Mouse (Mus musculus) erythroblast, embryonic 14.5 days (primary cell): ENCODE results near the gene Rrbp1. TPM values are rescaled to one million over a fixed set of nuclear protein-coding genes. Genes with fewer than 3 reads are reported as not detected.
A peak's percentile ranks its signal among the peaks of the same experiment; 100 is the strongest.

Source experiments
- H3K27me3 ChIP-seq: 2 replicates; pipeline ENCODE4 v1.6.1; 2012; ENCODE audit warnings: inconsistent platforms; ENCODE audit not compliant: control insufficient read depth
- H3K36me3 ChIP-seq: 2 replicates; pipeline ENCODE4 v1.6.1; 2012; ENCODE audit warnings: mild to moderate bottlenecking, inconsistent platforms; ENCODE audit not compliant: control insufficient read depth
- H3K4me1 ChIP-seq: 2 replicates; pipeline ENCODE4 v1.6.1; 2012; ENCODE audit warnings: inconsistent platforms; ENCODE audit not compliant: control insufficient read depth
- H3K4me3 ChIP-seq: replicated peaks from 2 replicates; pipeline ENCODE3; 2012; ENCODE audit warnings: moderate library complexity, mild to moderate bottlenecking, inconsistent platforms
- H3K9me3 ChIP-seq: 2 replicates; pipeline ENCODE4 v1.6.1; 2012; ENCODE audit warnings: low read length, inconsistent platforms, mixed read lengths; ENCODE audit not compliant: control insufficient read depth
- GATA1 ChIP-seq: IDR thresholded peaks from 2 replicates; pipeline ENCODE4 v1.6.1; 2012; ENCODE audit warnings: low read length, inconsistent platforms, mixed read lengths
- TAL1 ChIP-seq: IDR thresholded peaks from 3 replicates; pipeline ENCODE4 v1.6.1; 2012; ENCODE audit warnings: low read length, inconsistent platforms, mixed read lengths
- polyA plus RNA-seq: library from polyadenylated mRNA; stranded (reverse); fragments of >175 nt; gene quantifications from 2 replicates; pipeline ENCODE4 v1.2.3, GENCODE M21; 2012

The Rrbp1 gene
- polyA plus RNA-seq, 1 experiment: 4.5 TPM

- Histone ChIP-seq H3K27me3 (no peaks in the 10 kb centered on the region), H3K4me3 (no peak overlapping the region), H3K4me1 (peaks cover 8% of the 10 kb centered on the region), H3K9me3 (no peaks in the 10 kb centered on the region), H3K36me3 (peaks cover 34% of the 10 kb centered on the region)
- TF ChIP-seq GATA1 (no peak), TAL1 (no peak)
Observed at GRCm38 (mm10) chr2:143988016-143988415, 23.0 kb downstream of the Rrbp1 start.

DNA sequence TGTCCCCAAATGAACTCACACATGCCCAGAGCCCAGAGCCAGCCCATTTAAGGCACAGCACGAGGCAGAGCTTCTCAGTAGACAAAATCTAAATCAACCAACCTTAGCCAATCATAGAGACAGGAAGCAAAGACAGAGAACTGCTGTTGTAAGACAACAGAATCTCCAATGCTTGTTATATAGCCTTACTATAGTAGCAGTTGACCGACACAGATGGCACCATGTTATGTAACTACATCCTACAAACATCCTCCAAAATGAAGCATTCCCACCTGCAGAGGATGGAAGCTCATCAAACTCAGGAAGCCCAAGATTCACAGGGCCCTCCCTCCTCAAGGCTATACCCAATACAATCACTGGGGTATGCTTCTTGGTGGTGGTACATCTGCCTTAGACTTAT is 23.6 kb downstream of the Rrbp1 start:
- Histone ChIP-seq H3K36me3 (peaks cover 38% of the 10 kb centered on the region), H3K4me1 (peaks cover 10% of the 10 kb centered on the region), H3K4me3 (no peak overlapping the region), H3K27me3 (no peaks in the 10 kb centered on the region), H3K9me3 (no peaks in the 10 kb centered on the region)
- TF ChIP-seq GATA1: no peak
- no peak for TF ChIP-seq TAL1

DNA sequence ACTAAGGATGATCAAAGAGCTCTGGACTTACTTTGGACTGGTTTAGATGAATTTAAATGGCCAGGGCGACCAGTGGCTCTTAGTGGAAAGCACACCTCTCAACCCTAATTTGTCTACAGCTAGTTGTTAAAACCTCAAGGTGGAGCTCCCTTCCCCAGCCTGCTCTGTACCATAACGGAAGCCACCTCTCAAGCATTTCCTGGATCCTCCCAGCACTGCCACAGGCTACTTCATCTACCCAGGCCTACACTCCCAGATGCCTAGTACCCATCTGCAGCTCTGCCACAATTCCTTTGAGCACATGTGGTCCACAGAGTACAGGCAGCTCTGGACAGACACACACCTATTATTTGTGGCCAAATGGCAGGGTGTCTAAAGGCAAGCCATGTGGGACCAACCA is 27.6 kb downstream of the Rrbp1 start:
- peaks cover 33% of the 10 kb centered on the region for H3K4me1 ChIP-seq
- H3K36me3 ChIP-seq: peaks cover 55% of the 10 kb centered on the region

DNA sequence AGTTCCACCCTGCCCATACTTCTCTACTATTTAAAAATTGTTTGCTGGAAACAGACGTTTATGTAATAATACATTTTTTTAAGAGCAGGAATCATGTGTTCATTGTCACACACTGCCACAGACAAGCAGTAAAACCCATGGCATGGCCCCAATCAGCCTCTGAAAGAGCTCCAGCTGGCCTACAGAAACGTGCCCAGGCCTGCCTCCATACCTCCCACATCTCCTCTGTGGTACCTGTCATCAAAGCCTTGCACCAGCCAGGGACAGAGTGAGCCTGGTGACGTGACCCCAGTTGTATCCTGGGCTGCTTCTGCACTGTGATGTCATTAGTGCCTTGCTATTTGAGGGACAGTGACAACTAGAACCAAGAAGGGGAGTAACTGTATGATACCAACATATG is 28.2 kb downstream of the Rrbp1 start:
- Histone ChIP-seq H3K27me3 (no peaks in the 10 kb centered on the region), H3K4me1 (peaks cover 33% of the 10 kb centered on the region), H3K36me3 (peaks cover 53% of the 10 kb centered on the region), H3K9me3 (no peaks in the 10 kb centered on the region), H3K4me3 (no peak overlapping the region)
- TF ChIP-seq GATA1 (no peak), TAL1 (no peak)

More for the DNA sequence above, 27.6 kb downstream of the Rrbp1 start:
- TF ChIP-seq TAL1 (no peak), GATA1 (no peak)
- Histone ChIP-seq H3K4me3 (no peak overlapping the region), H3K27me3 (no peaks in the 10 kb centered on the region), H3K9me3 (no peaks in the 10 kb centered on the region)

GRCm38 (mm10) chr2:143982152-143982551 is 28.9 kb downstream of the Rrbp1 start:
- Histone ChIP-seq H3K36me3 (peaks cover 50% of the 10 kb centered on the region), H3K9me3 (no peaks in the 10 kb centered on the region), H3K4me3 (no peak overlapping the region), H3K4me1 (peaks cover 33% of the 10 kb centered on the region), H3K27me3 (no peaks in the 10 kb centered on the region)
- no peak for TF ChIP-seq GATA1
- TF ChIP-seq TAL1: no peak

DNA sequence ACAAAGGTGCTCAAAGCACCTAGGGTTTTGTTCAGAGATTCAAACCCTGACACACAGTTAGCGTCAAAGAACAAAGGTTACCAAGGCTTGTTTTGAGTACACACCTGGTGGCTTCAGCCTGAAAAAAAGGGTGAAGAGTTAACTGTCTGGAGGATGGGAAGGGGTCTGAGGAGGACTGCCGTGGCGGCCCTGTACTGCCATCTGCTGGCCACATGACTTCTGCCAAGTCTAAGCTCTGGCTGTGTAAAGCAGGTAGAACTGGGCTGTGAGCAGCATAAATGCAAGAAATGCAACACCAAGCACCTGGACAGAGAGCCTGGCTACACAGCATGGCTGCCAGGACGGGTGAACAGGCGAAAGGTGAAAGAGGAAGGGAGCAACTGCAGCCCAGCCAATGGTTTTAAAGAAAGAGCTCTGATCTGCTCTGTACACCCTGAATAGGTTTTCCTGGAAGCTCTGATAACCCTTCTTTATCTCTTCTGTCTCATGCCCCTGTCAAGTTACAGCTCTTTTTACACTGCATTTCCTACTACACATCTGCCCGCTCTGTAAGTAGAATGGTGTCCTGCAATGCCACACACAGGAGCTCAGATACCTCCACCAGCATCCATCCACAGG is 30.2 kb downstream of the Rrbp1 start:
- TF ChIP-seq GATA1: no peak
- no peak for TF ChIP-seq TAL1
- no peaks in the 10 kb centered on the region for H3K27me3 ChIP-seq
- H3K36me3 ChIP-seq: peaks cover 50% of the 10 kb centered on the region
- peaks cover 33% of the 10 kb centered on the region for H3K4me1 ChIP-seq
- peak overlapping the region; percentile 47 for H3K4me3 ChIP-seq
- H3K9me3 ChIP-seq: no peaks in the 10 kb centered on the region

- Histone ChIP-seq H3K4me1 (peaks cover 31% of the 10 kb centered on the region), H3K36me3 (peaks cover 41% of the 10 kb centered on the region)
- TF ChIP-seq GATA1 (no peak), TAL1 (no peak)
Observed at GRCm38 (mm10) chr2:143978444-143979147, 32.5 kb downstream of the Rrbp1 start.

DNA sequence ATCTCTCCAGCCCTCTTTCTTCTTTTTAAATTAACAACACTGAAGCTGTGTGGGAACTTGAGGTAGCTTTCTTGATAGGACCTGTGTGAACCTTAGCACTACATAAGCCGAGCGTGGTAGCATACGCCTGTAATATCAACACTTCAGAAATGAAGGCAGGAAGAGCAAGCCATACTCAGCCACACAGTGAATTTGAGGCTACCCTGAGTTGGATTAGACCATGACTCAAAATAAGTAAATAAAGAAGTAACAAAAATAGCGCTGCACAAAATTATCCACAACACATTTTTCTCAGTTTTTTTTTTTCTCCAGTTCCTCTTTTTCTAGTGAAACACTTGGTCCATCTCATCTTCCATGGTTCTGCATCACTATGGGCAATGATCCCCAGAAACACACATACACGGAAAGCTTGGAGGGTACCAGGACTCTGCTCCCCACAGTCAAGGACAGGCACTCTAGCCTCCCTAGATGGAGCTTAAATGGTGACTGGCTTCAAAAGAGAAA is 35.9 kb downstream of the Rrbp1 start:
- Histone ChIP-seq H3K4me1 (peaks cover 5% of the 10 kb centered on the region; the same call in 1 of the 2 replicates), H3K36me3 (peaks cover 57% of the 10 kb centered on the region), H3K27me3 (no peaks in the 10 kb centered on the region), H3K4me3 (no peak overlapping the region), H3K9me3 (no peaks in the 10 kb centered on the region)
- no peak for TF ChIP-seq GATA1
- TF ChIP-seq TAL1: no peak

More at GRCm38 (mm10) chr2:143978444-143979147, 32.5 kb downstream of the Rrbp1 start:
- H3K27me3 ChIP-seq: no peaks in the 10 kb centered on the region
- H3K9me3 ChIP-seq: no peaks in the 10 kb centered on the region
- no peak overlapping the region for H3K4me3 ChIP-seq

DNA sequence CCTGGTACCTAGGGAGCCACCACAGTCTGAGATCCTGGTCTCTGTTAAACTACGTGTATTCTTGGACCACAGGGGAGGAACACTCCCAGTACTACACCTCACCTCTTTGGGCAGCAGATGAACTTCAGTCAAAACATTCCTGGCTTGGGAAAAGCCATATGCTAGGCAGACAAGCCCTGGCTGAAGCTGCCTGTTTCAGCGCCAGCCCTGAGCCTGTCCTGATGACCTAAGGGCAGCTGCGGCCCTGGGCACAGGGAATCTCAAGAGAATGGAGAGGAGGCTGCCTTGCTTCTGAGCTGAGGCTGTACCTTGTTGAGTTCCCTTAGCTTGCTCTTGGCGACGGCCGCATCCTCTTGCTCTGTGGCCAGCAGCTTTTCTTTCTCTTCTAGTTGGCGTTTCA is 37.9 kb downstream of the Rrbp1 start:
- no peak overlapping the region for H3K4me3 ChIP-seq
- no peaks in the 10 kb centered on the region for H3K27me3 ChIP-seq
- H3K36me3 ChIP-seq: peaks cover 64% of the 10 kb centered on the region
- no peak for TF ChIP-seq GATA1
- no peak for TF ChIP-seq TAL1
- H3K9me3 ChIP-seq: no peaks in the 10 kb centered on the region
- no peaks in the 10 kb centered on the region for H3K4me1 ChIP-seq
